Mouse (Mus musculus): ENCODE results near the gene Pdik1l. TPM values are rescaled to one million over a fixed set of nuclear protein-coding genes. Genes with fewer than 3 reads are reported as not detected.
A peak's percentile ranks its signal among the peaks of the same experiment; 100 is the strongest.
"Not testable (repeated sequence)": the region's sequence is repeated elsewhere in the genome, so short reads cannot be mapped to it uniquely, and the experiment has no call there.

Gene Pdik1l
- polyA plus RNA-seq, 1 experiment from 2014 or later, result 33.9 TPM

- Histone ChIP-seq H3K36me3 (peaks cover 21% of the 10 kb centered on the region), H3K9ac (replicated peaks) (no peak overlapping the region), H3K9me3 (replicated peaks) (no peaks in the 10 kb centered on the region), H3K4me1 (peaks cover 2% of the 10 kb centered on the region; the same call in 1 of the 2 replicates), H3K4me2 (0 out of 2 replicates have a peak overlapping the region, but pooled peaks have one; percentile 21), H3K27me3 (replicated peaks) (no peaks in the 10 kb centered on the region), H3K4me3 (replicated peaks) (no peak overlapping the region), H3K27ac (replicated peaks) (no peak overlapping the region)
- ATAC-seq (ENCODE audit: low FRiP score), result no peak
- 8% methylated on average over 14 of the region's 14 CpGs for WGBS
Measured at GRCm38 (mm10) chr4:134273417-134274345, 14.0 kb downstream of the Pdik1l start.

GRCm38 (mm10) chr4:134272731-134273416 is 14.8 kb downstream of the Pdik1l start:
- Histone ChIP-seq H3K27ac (replicated peaks) (no peak overlapping the region), H3K27me3 (replicated peaks) (no peaks in the 10 kb centered on the region), H3K4me1 (peaks cover 2% of the 10 kb centered on the region; the same call in 1 of the 2 replicates), H3K36me3 (peaks cover 16% of the 10 kb centered on the region), H3K9me3 (replicated peaks) (no peaks in the 10 kb centered on the region), H3K4me2 (0 out of 2 replicates have a peak overlapping the region, but pooled peaks have one; percentile 21), H3K4me3 (replicated peaks) (no peak overlapping the region), H3K9ac (replicated peaks) (no peak overlapping the region)
- whole genome bisulfite sequencing, result 29% methylated on average over 12 of the region's 13 CpGs
- no peak for ATAC-seq (ENCODE audit: low FRiP score)

DNA sequence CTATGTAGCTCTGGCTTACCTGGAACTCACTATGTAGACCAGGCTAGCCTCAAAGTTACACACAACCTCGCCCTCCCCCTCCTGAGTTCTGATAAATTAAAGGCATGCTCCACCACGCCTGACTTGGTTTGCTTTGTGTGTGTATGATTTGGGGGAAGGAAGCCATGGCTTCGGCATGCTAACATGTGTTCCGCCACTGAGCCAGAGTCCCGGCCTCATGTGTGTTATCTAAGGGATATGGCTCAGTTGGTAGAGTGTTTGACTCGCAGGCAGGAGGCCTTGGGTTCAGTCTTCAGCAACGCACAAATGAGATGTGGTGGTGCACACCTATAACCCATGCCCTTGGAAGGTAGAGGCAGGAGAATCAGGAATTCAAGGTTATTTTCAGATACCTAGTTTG is 15.7 kb downstream of the Pdik1l start:
- Histone ChIP-seq H3K4me1 (peaks cover 2% of the 10 kb centered on the region; the same call in 1 of the 2 replicates), H3K4me2 (no peak overlapping the region), H3K27ac (replicated peaks) (no peak overlapping the region), H3K9ac (replicated peaks) (no peak overlapping the region), H3K4me3 (replicated peaks) (no peak overlapping the region), H3K36me3 (peaks cover 8% of the 10 kb centered on the region), H3K9me3 (replicated peaks) (no peaks in the 10 kb centered on the region), H3K27me3 (replicated peaks) (no peaks in the 10 kb centered on the region)
- 83% methylated on average over 7 of the region's 7 CpGs for WGBS
- ATAC-seq (ENCODE audit: low FRiP score), result no peak

GRCm38 (mm10) chr4:134269622-134270021 is 18.1 kb downstream of the Pdik1l start:
- H3K9ac ChIP-seq (replicated peaks); H3K27me3 ChIP-seq (replicated peaks); ATAC-seq (ENCODE audit: low FRiP score); H3K4me1 ChIP-seq; H3K4me2 ChIP-seq; H3K27ac ChIP-seq (replicated peaks); H3K4me3 ChIP-seq (replicated peaks); H3K9me3 ChIP-seq (replicated peaks); H3K36me3 ChIP-seq: not testable (repeated sequence)

DNA sequence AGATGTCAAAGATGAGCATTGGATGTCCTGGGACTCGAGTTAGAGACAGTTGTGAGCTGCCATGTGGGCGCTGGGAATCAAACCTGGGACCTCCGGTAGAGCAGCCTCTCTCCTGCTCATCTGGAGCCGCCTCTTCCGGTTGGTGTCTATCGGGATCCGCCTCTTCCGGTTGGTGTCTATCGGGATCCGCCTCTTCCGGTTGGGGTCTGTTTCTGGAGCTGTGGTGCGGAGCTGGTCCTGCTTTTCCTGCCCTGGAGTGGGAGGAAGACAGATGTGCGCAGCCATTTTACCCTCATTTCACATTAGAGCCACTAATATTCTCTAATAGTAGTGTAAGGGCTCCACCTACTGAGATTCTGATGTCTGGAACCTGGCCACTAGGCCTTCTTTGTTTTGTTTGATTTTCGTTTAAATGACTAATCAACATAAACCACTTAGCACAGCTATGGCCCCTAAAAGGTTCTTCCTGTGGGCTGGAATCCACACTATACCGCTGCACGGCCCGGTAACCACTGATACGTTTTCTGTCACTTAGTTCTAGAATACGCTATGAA is 19.5 kb downstream of the Pdik1l start:
- H3K36me3 ChIP-seq, result no peaks in the 10 kb centered on the region
- no peak for ATAC-seq (ENCODE audit: low FRiP score)
- H3K4me1 ChIP-seq, result peaks cover 2% of the 10 kb centered on the region; the same call in 1 of the 2 replicates
- no peak overlapping the region for H3K27ac ChIP-seq (replicated peaks)
- no peak overlapping the region for H3K9ac ChIP-seq (replicated peaks)
- no peaks in the 10 kb centered on the region for H3K27me3 ChIP-seq (replicated peaks)
- 88% methylated on average over 19 of the region's 19 CpGs for WGBS
- H3K4me2 ChIP-seq, result no peak overlapping the region
- no peaks in the 10 kb centered on the region for H3K9me3 ChIP-seq (replicated peaks)
- no peak overlapping the region for H3K4me3 ChIP-seq (replicated peaks)

GRCm38 (mm10) chr4:134265860-134266585 is 21.7 kb downstream of the Pdik1l start:
- no peaks in the 10 kb centered on the region for H3K9me3 ChIP-seq (replicated peaks)
- H3K4me1 ChIP-seq, result no peaks in the 10 kb centered on the region
- no peak for ATAC-seq (ENCODE audit: low FRiP score)
- H3K27me3 ChIP-seq (replicated peaks), result no peaks in the 10 kb centered on the region
- H3K4me2 ChIP-seq, result no peak overlapping the region
- H3K9ac ChIP-seq (replicated peaks), result no peak overlapping the region
- no peaks in the 10 kb centered on the region for H3K36me3 ChIP-seq
- no peak overlapping the region for H3K27ac ChIP-seq (replicated peaks)
- no peak overlapping the region for H3K4me3 ChIP-seq (replicated peaks)
- 59% methylated on average over 9 of the region's 9 CpGs for WGBS

- no peak overlapping the region for H3K27ac ChIP-seq (replicated peaks)
- H3K9me3 ChIP-seq (replicated peaks), result no peaks in the 10 kb centered on the region
- no peaks in the 10 kb centered on the region for H3K4me1 ChIP-seq
- no peaks in the 10 kb centered on the region for H3K36me3 ChIP-seq
- 36% methylated on average over 6 of the region's 6 CpGs for WGBS
- no peak overlapping the region for H3K4me3 ChIP-seq (replicated peaks)
- H3K4me2 ChIP-seq, result no peak overlapping the region
- H3K27me3 ChIP-seq (replicated peaks), result no peaks in the 10 kb centered on the region
- no peak overlapping the region for H3K9ac ChIP-seq (replicated peaks)
- no peak for ATAC-seq (ENCODE audit: low FRiP score)
Measured at GRCm38 (mm10) chr4:134263191-134263590, 24.5 kb downstream of the Pdik1l start.

GRCm38 (mm10) chr4:134258354-134258753 is 29.3 kb downstream of the Pdik1l start:
- H3K36me3 ChIP-seq, result no peaks in the 10 kb centered on the region
- ATAC-seq (ENCODE audit: low FRiP score), result no peak
- H3K4me3 ChIP-seq (replicated peaks), result no peak overlapping the region
- WGBS, result 72% methylated on average over 11 of the region's 11 CpGs
- H3K4me1 ChIP-seq, result peaks cover 24% of the 10 kb centered on the region
- H3K27me3 ChIP-seq (replicated peaks), result peaks cover 28% of the 10 kb centered on the region
- no peak overlapping the region for H3K4me2 ChIP-seq
- H3K9me3 ChIP-seq (replicated peaks), result no peaks in the 10 kb centered on the region
- no peak overlapping the region; the same call in 1 of the 2 replicates for H3K9ac ChIP-seq (replicated peaks)
- no peak overlapping the region for H3K27ac ChIP-seq (replicated peaks)

GRCm38 (mm10) chr4:134257198-134258009 is 30.3 kb downstream of the Pdik1l start:
- Histone ChIP-seq H3K27ac (replicated peaks) (0 out of 2 replicates have a peak overlapping the region, but pooled peaks have one; percentile 9), H3K4me2 (no peak overlapping the region), H3K9me3 (replicated peaks) (no peaks in the 10 kb centered on the region), H3K36me3 (no peaks in the 10 kb centered on the region), H3K4me1 (peaks cover 33% of the 10 kb centered on the region), H3K9ac (replicated peaks) (no peak overlapping the region), H3K4me3 (replicated peaks) (no peak overlapping the region), H3K27me3 (replicated peaks) (peaks cover 37% of the 10 kb centered on the region)
- WGBS, result 17% methylated on average over 11 of the region's 11 CpGs
- no peak for ATAC-seq (ENCODE audit: low FRiP score)

- Histone ChIP-seq H3K9me3 (replicated peaks) (no peaks in the 10 kb centered on the region), H3K36me3 (no peaks in the 10 kb centered on the region), H3K27me3 (replicated peaks) (peaks cover 43% of the 10 kb centered on the region), H3K4me1 (peaks cover 41% of the 10 kb centered on the region), H3K9ac (replicated peaks) (no peak overlapping the region), H3K4me3 (replicated peaks) (no peak overlapping the region), H3K27ac (replicated peaks) (0 out of 2 replicates have a peak overlapping the region, but pooled peaks have one; percentile 9), H3K4me2 (0 out of 2 replicates have a peak overlapping the region, but pooled peaks have one; percentile 15)
- no peak for ATAC-seq (ENCODE audit: low FRiP score)
- whole genome bisulfite sequencing, result 7% methylated on average over 19 of the region's 19 CpGs
Measured at GRCm38 (mm10) chr4:134256407-134257197, 31.1 kb downstream of the Pdik1l start.

Measured in neural tube, embryonic 15.5 days (tissue).